Comparison of ENCODE assay signal across 8 mouse cellular contexts in genomic region chr12:111906309-111906875, GRCm38 (mm10). TPM values are rescaled to one million over a fixed set of nuclear protein-coding genes. Genes with fewer than 3 reads are reported as not detected.
DNase-seq lines count a peak whose midpoint lies in the region; ATAC-seq and TF ChIP-seq lines count a peak whose summit lies in the region.
"Had no signal": no experiment of that assay in that cellular context is flagged by ENCODE, and none has a peak within 500 bp of the region (broad histone marks: within the 10 kb centered on the region; RNA-seq: fewer than 3 reads in every experiment).

No protein-coding gene starts in this region.

- no peaks in the 10 kb centered on the region for H3K36me3 ChIP-seq in heart, embryonic 16.5 days (ENCODE audit: control insufficient read depth, insufficient read depth)
- no peaks in the 10 kb centered on the region for H3K36me3 ChIP-seq in limb, embryonic 12.5 days

- H3K27me3 ChIP-seq in heart, embryonic 16.5 days (ENCODE audit: control insufficient read depth, insufficient read depth, low read length), result no peaks in the 10 kb centered on the region; the same call in 1 of the 2 replicates
- H3K27me3 ChIP-seq in limb, embryonic 12.5 days, result peaks cover 22% of the 10 kb centered on the region

- DNase-seq in lung, adult 2 months, result no peak
- no peak for DNase-seq in lung, postnatal 4 days
- no peak for DNase-seq in ovary, postnatal 10 days (ENCODE audit: low spot score)
- no peak for DNase-seq in adrenal gland, postnatal 36 days

- H3K9ac ChIP-seq in heart, embryonic 16.5 days (ENCODE audit: low read length), result peak overlapping the region; percentile 42
- H3K9ac ChIP-seq in limb, embryonic 12.5 days (replicated peaks), result no peak overlapping the region

- no peaks in the 10 kb centered on the region for H3K9me3 ChIP-seq in heart, embryonic 16.5 days (replicated peaks; ENCODE audit: control insufficient read depth, low read length)
- no peaks in the 10 kb centered on the region for H3K9me3 ChIP-seq in limb, embryonic 12.5 days

- peak overlapping the region; percentile 65 for H3K4me2 ChIP-seq in heart, embryonic 16.5 days (ENCODE audit: low read depth, low read length)
- H3K4me2 ChIP-seq in limb, embryonic 12.5 days, result peak overlapping the region; percentile 90

- no peak for TF ChIP-seq POLR2A in lung, adult 2 months (IDR thresholded peaks at IDR 0.05; ENCODE audit: borderline replicate concordance, extremely low read depth, low read depth, low read length)
- TF ChIP-seq POLR2A in olfactory bulb, adult 2 months (IDR thresholded peaks at IDR 0.05; ENCODE audit: insufficient read depth, low read depth, low read length), result no peak

- H3K4me1 ChIP-seq in lung, adult 2 months (ENCODE audit: control insufficient read depth, insufficient read depth, low read length), result peaks cover 17% of the 10 kb centered on the region
- H3K4me1 ChIP-seq in heart, embryonic 16.5 days (ENCODE audit: control insufficient read depth, insufficient read depth, low read length), result peaks cover 18% of the 10 kb centered on the region
- H3K4me1 ChIP-seq in limb, embryonic 12.5 days (replicated peaks), result peaks cover 21% of the 10 kb centered on the region
- peaks cover 16% of the 10 kb centered on the region for H3K4me1 ChIP-seq in olfactory bulb, adult 2 months (ENCODE audit: control insufficient read depth, insufficient read depth, low read length)

- 20% methylated on average over 5 of the region's 5 CpGs for WGBS in lung, adult 2 months
- WGBS in heart, embryonic 16.5 days, result 45% methylated on average over 5 of the region's 5 CpGs
- WGBS in limb, embryonic 12.5 days, result 54% methylated on average over 5 of the region's 5 CpGs
- WGBS in olfactory bulb, adult 2 months, result 29% methylated on average over 5 of the region's 5 CpGs

- TF ChIP-seq CTCF in lung, adult 2 months (IDR thresholded peaks at IDR 0.05; ENCODE audit: insufficient read depth, low read length), result no peak
- no peak for TF ChIP-seq CTCF in olfactory bulb, adult 2 months (IDR thresholded peaks at IDR 0.05; ENCODE audit: insufficient read depth, low read depth, low read length)

- H3K27ac ChIP-seq in heart, embryonic 16.5 days (ENCODE audit: low read length), result no peak overlapping the region
- H3K27ac ChIP-seq in limb, embryonic 12.5 days, result no peak overlapping the region
- H3K27ac ChIP-seq in olfactory bulb, adult 2 months (ENCODE audit: insufficient read depth, low read depth, low read length), result peak overlapping the region; percentile 26; the same call in 1 of the 2 replicates

- ATAC-seq in heart, embryonic 16.5 days (replicated peaks; ENCODE audit: extremely low read depth, insufficient read depth, low FRiP score), result no peak
- no peak for ATAC-seq in limb, embryonic 12.5 days (ENCODE audit: insufficient number of reproducible peaks, insufficient read depth, low FRiP score, low TSS enrichment, low read depth)
- ATAC-seq: activated CD4-positive, CD25-positive, alpha-beta regulatory T cell, adult 4 months had no signal

- peak overlapping the region; percentile 71 for H3K4me3 ChIP-seq in lung, adult 2 months (replicated peaks; ENCODE audit: extremely low read depth, low read depth, low read length)
- H3K4me3 ChIP-seq in heart, embryonic 16.5 days (ENCODE audit: low read length), result peak overlapping the region; percentile 63
- H3K4me3 ChIP-seq in limb, embryonic 12.5 days (replicated peaks), result peak overlapping the region; percentile 80
- H3K4me3 ChIP-seq in olfactory bulb, adult 2 months (ENCODE audit: insufficient read depth, low read depth, low read length), result no peak overlapping the region

RNA-seq across cellular contexts. Expression of gene Ppp1r13b, which starts 1.5 kb away (rescaled TPM):
- 32.0 and 34.1 TPM in 2 replicates for polyA plus RNA-seq in lung, adult 2 months (2012; rRNA removed)
- polyA plus RNA-seq in heart, embryonic 16.5 days (2015; fragmentation: Nextera tagmentation; extraction: Ambion mirVana), result 11.2 and 13.6 TPM in 2 replicates
- 11.5 and 13.0 TPM in 2 replicates for polyA plus RNA-seq in limb, embryonic 12.5 days (2016; fragmentation: Nextera tagmentation; extraction: Ambion mirVana)
- not detected in 2 replicates for polyA plus RNA-seq in olfactory bulb, adult 2 months (2012; ENCODE audit: insufficient read depth, insufficient read length, low replicate concordance, missing spikeins)
- 10 to 100 TPM; 13.8 to 18.8 TPM for total RNA-seq in adrenal gland, postnatal 36 days (2021)
